ENCODE assay signal across 8 mouse cellular contexts in genomic region chr19:4439161-4439801, GRCm38 (mm10). TPM values are rescaled to one million over a fixed set of nuclear protein-coding genes. Genes with fewer than 3 reads are reported as not detected.
DNase-seq lines count a peak whose midpoint lies in the region; ATAC-seq and TF ChIP-seq lines count a peak whose summit lies in the region.

Gene Rhod (minus strand): TSS chr19:4439432.

- no peaks in the 10 kb centered on the region for H3K27me3 ChIP-seq in cerebellum, adult 2 months (ENCODE audit: control insufficient read depth, insufficient read depth, low read length)
- no peaks in the 10 kb centered on the region for H3K27me3 ChIP-seq in lung, embryonic 14.5 days (ENCODE audit: insufficient read depth, low read length)

- peak within 1 kb of the TSS; percentile 40 for H3K4me3 ChIP-seq in cerebellum, adult 2 months (replicated peaks; ENCODE audit: insufficient read depth, low read depth, low read length)
- peak within 1 kb of the TSS; percentile 76 for H3K4me3 ChIP-seq in lung, embryonic 14.5 days (ENCODE audit: low read depth, low read length)

- peak within 1 kb of the TSS; percentile 79 for H3K9ac ChIP-seq in lung, embryonic 14.5 days

- DNase-seq in cerebellum, adult 2 months, result peak in 1 of 2 experiments; percentile 34
- DNase-seq in cerebellum, postnatal 4 days (ENCODE audit: low spot score in 2 of 2), result no peak
- DNase-seq in adrenal gland, postnatal 4 days (ENCODE audit: low spot score in 2 of 2), result peak; percentile 45 to 57
- DNase-seq in gonadal fat pad, adult 2 months (ENCODE audit: low read depth), result no peak
- DNase-seq in kidney, adult 18-20 months, result peak; percentile 83
- DNase-seq in lung, embryonic 14.5 days, result peak; percentile 72
- peak; percentile 59 for DNase-seq in retina, postnatal 1 day
- no peak for DNase-seq in left cerebral cortex, adult 8-10 months (ENCODE audit: low spot score in 2 of 2)

- H3K27ac ChIP-seq in cerebellum, adult 2 months (ENCODE audit: insufficient read depth, low read length), result no peak within 1 kb of the TSS
- peak within 1 kb of the TSS; percentile 46; the same call in 1 of the 2 replicates for H3K27ac ChIP-seq in lung, embryonic 14.5 days (ENCODE audit: low read depth)

- ATAC-seq in lung, embryonic 14.5 days (ENCODE audit: insufficient read depth), result peak; percentile 65

- H3K4me1 ChIP-seq in cerebellum, adult 2 months (ENCODE audit: control insufficient read depth, insufficient read depth, low read length), result peaks cover 6% of the 10 kb centered on the region; the same call in 1 of the 2 replicates
- peaks cover 15% of the 10 kb centered on the region for H3K4me1 ChIP-seq in lung, embryonic 14.5 days (ENCODE audit: insufficient read depth)

- TF ChIP-seq CTCF in cerebellum, adult 2 months (IDR thresholded peaks at IDR 0.05; ENCODE audit: borderline replicate concordance, insufficient read depth, low read depth, low read length), result no peak
- no peak for TF ChIP-seq CTCF in lung, embryonic 14.5 days (IDR thresholded peaks at IDR 0.05; ENCODE audit: low read depth)

- H3K9me3 ChIP-seq in lung, embryonic 14.5 days (ENCODE audit: low read depth, low read length), result no peaks in the 10 kb centered on the region

- 2% methylated on average over 51 of the region's 51 CpGs for WGBS in cerebellum, adult 2 months
- under 1% methylated on average over 50 of the region's 51 CpGs for WGBS in lung, embryonic 14.5 days

- H3K4me2 ChIP-seq in lung, embryonic 14.5 days, result peak within 1 kb of the TSS; percentile 88

- TF ChIP-seq POLR2A in cerebellum, adult 2 months (IDR thresholded peaks at IDR 0.05; ENCODE audit: borderline replicate concordance, insufficient read depth, low read length), result no peak

- H3K36me3 ChIP-seq in lung, embryonic 14.5 days (ENCODE audit: insufficient read depth), result peaks cover 4% of the 10 kb centered on the region; the same call in 1 of the 2 replicates

RNA-seq across cellular contexts. Expression of gene Rhod, which starts in this region (rescaled TPM):
- polyA plus RNA-seq in cerebellum, adult 2 months (2012; rRNA removed), result 9.9 and 10.5 TPM in 2 replicates
- 10 to 100 TPM; 18.0 to 19.7 TPM for total RNA-seq in adrenal gland, postnatal 4 days (2021)
- 18.6 and 26.0 TPM in 2 replicates for polyA plus RNA-seq in gonadal fat pad, adult 2 months (2012; rRNA removed)
- polyA plus RNA-seq in lung, embryonic 14.5 days (2014; fragmentation: Nextera tagmentation; extraction: Ambion mirVana), result 33.7 and 46.0 TPM in 2 replicates
- total RNA-seq in left cerebral cortex, adult 8-10 months (2022), result 1 to 10 TPM in 1 of 4 experiments, under 1 TPM in 3; 0.30 to 1.5 (median 0.47) TPM

Comparison
In these comparisons a context has a peak if more than half of its experiments do, and no peak if none do; other contexts are left out.
1. RNA of gene Rhod (total RNA-seq): 18.0 to 19.7 TPM in adrenal gland, postnatal 4 days; 0.30 to 1.5 TPM in left cerebral cortex, adult 8-10 months; every median in the first group is over 4 times any median in the second.
2. DNase-seq: peak in adrenal gland, postnatal 4 days (2 of 2), kidney, adult 18-20 months (single experiment), lung, embryonic 14.5 days (single experiment) and retina, postnatal 1 day (single experiment); none in cerebellum, postnatal 4 days (0 of 2), gonadal fat pad, adult 2 months (single experiment) and left cerebral cortex, adult 8-10 months (0 of 2).